Mouse (Mus musculus) limb, embryonic 10.5 days (tissue): ENCODE measurements at regions not wholly inside any gene's neighbourhood (a gene's known extent, or its start where the extent isn't known, plus 50 kb on each side); places are given as distances from the start of the nearest gene placed in this dataset.

Experiments used
- DNase-seq: peaks from one replicate; pipeline ENCODE4 v3.0.0-alpha.2; 2017; ENCODE audit warnings: low spot score
- H3K27ac ChIP-seq: fragments of 300-500 bp; sonication (generic); 2 replicates; pipeline ENCODE4 v1.5.1; 2016; ENCODE audit warnings: mild to moderate bottlenecking
- H3K27me3 ChIP-seq: fragments of 300-500 bp; sonication (generic); 2 replicates; pipeline ENCODE4 v1.6.1; 2016; ENCODE audit warnings: low read depth, mild to moderate bottlenecking; ENCODE audit not compliant: poor library complexity, severe bottlenecking
- H3K36me3 ChIP-seq: fragments of 300-500 bp; sonication (generic); 2 replicates; pipeline ENCODE4 v1.6.1; 2016; ENCODE audit warnings: mild to moderate bottlenecking, moderate library complexity
- H3K4me1 ChIP-seq: fragments of 300-500 bp; sonication (generic); 2 replicates; pipeline ENCODE4 v1.6.1; 2016
- H3K4me3 ChIP-seq: fragments of 300-500 bp; sonication (generic); 2 replicates; pipeline ENCODE4 v1.5.1; 2016; ENCODE audit warnings: mild to moderate bottlenecking, moderate library complexity
- H3K9me3 ChIP-seq: fragments of 300-500 bp; sonication (generic); replicated peaks from 2 replicates; pipeline ENCODE4 v1.6.1; 2016; ENCODE audit warnings: mild to moderate bottlenecking
- whole genome bisulfite sequencing: fragments of 180-500 bp; shearing (Covaris S2); methylation state at CpG from one replicate; pipeline ENCODE4 v1.1.7; 2016; 5-methylcytosine and 5-hydroxymethylcytosine counted together

DNA sequence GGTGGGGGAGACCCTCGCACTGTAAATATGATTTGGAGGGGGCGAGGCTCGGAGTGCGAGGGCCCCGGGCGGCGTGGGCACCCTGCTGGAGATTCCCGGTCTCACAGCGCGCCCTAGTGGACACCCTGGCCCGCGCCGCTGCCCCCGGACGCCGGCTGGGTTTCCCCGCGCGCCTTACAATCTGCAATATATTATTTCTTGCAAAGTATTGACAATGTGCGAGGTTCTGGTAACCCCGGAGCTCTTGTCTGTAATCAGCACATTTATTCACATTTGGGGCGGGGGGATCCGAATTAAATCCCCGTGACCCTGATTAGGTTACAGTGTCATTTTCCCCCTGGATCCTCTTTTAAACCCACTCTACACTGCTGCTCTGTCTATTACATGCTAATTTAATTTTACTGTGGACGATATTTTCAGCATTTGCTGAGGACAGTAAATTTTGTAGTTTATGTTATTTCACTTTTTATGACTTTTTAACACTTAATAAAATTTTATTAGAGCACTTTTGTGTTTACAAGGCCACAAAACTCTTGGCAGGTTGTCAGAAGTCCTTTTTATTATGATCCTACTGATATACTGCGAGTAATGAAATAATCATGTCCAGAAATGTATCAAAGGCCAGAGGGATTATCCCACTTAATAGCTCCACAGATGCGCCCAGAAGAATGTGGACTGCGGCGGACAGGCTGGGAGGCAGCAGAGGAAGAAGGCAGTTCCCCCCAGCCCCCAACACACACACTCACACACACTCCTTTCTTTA is 312.6 kb downstream of the Mtx2 start:
- Histone ChIP-seq H3K36me3 (no peaks in the 10 kb centered on the region), H3K4me1 (peaks cover 91% of the 10 kb centered on the region), H3K27me3 (peaks cover 66% of the 10 kb centered on the region), H3K9me3 (no peaks in the 10 kb centered on the region), H3K4me3 (peak overlapping the region; percentile 60), H3K27ac (peak overlapping the region; percentile 78)
- 2% methylated on average over 29 of the region's 29 CpGs for WGBS
- peak; percentile 90 for DNase-seq

DNA sequence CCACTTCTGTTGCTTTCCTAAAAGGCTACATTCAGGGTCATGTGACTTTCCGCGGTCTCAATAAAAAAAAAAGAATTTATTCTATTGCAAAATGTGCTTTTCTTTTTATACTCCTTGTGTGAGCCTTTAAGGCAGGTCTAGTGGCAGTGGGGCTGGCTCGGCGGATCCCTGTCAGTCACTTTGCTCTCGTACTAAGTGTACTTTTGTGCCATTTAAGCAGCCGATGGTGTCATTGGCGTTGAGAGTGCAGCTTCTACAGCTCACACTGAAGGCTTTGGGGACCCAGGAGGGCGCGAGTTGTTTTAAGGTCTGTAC is 313.1 kb downstream of the Mtx2 start:
- 22% methylated on average over 9 of the region's 9 CpGs for WGBS
- no peaks in the 10 kb centered on the region for H3K36me3 ChIP-seq

GRCm38 (mm10) chr2:75139544-75139943 is 313.9 kb downstream of the Mtx2 start:
- no peaks in the 10 kb centered on the region for H3K36me3 ChIP-seq
- WGBS, result 15% methylated on average over 2 of the region's 2 CpGs
- H3K4me3 ChIP-seq, result no peak overlapping the region
- no peak for DNase-seq
- no peaks in the 10 kb centered on the region for H3K9me3 ChIP-seq
- peaks cover 70% of the 10 kb centered on the region for H3K27me3 ChIP-seq
- H3K27ac ChIP-seq, result no peak overlapping the region
- peaks cover 83% of the 10 kb centered on the region for H3K4me1 ChIP-seq

More for the DNA sequence above, 313.1 kb downstream of the Mtx2 start:
- peaks cover 89% of the 10 kb centered on the region for H3K4me1 ChIP-seq
- no peaks in the 10 kb centered on the region for H3K9me3 ChIP-seq
- peak overlapping the region; percentile 60 for H3K4me3 ChIP-seq
- peaks cover 67% of the 10 kb centered on the region for H3K27me3 ChIP-seq
- DNase-seq, result no peak
- H3K27ac ChIP-seq, result peak overlapping the region; percentile 59; the same call in 1 of the 2 replicates

GRCm38 (mm10) chr2:75142675-75143074 is 317.1 kb downstream of the Mtx2 start:
- peaks cover 86% of the 10 kb centered on the region for H3K4me1 ChIP-seq
- H3K27ac ChIP-seq, result no peak overlapping the region
- no peaks in the 10 kb centered on the region for H3K36me3 ChIP-seq
- H3K27me3 ChIP-seq, result peaks cover 61% of the 10 kb centered on the region
- no peak overlapping the region for H3K4me3 ChIP-seq
- no peak for DNase-seq
- WGBS, result 25% methylated on average over 2 of the region's 2 CpGs
- no peaks in the 10 kb centered on the region for H3K9me3 ChIP-seq

DNA sequence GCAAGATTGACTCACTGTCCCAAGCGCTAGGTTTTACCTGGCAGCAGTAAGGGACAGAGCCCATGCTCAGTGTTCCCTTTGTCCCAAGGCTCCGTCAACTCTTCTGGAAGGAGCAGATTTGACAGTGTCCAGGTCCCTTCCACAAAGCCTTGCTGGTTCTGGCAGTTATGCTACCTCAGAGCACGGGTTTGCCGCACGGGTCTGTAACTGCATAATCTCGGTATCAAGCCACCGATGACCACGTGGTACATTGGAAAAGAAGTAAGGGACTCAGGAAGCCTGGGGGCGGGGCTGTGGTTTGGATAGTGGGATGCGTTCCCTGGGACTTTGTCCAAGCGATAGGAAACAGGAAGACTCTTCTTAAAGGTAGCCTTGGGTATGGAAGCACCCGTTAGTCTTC is 319.3 kb downstream of the Mtx2 start:
- Histone ChIP-seq H3K27ac (no peak overlapping the region), H3K4me1 (peaks cover 86% of the 10 kb centered on the region), H3K27me3 (peaks cover 55% of the 10 kb centered on the region), H3K9me3 (no peaks in the 10 kb centered on the region), H3K36me3 (no peaks in the 10 kb centered on the region), H3K4me3 (no peak overlapping the region)
- WGBS, result 85% methylated on average over 12 of the region's 12 CpGs
- DNase-seq, result no peak

GRCm38 (mm10) chr2:75146256-75146655 is 320.7 kb downstream of the Mtx2 start:
- H3K9me3 ChIP-seq, result no peaks in the 10 kb centered on the region
- H3K36me3 ChIP-seq, result no peaks in the 10 kb centered on the region
- DNase-seq, result peak; percentile 57
- WGBS, result 16% methylated on average over 6 of the region's 6 CpGs
- H3K4me3 ChIP-seq, result no peak overlapping the region
- H3K4me1 ChIP-seq, result peaks cover 85% of the 10 kb centered on the region
- H3K27me3 ChIP-seq, result peaks cover 41% of the 10 kb centered on the region
- H3K27ac ChIP-seq, result peak overlapping the region; percentile 71

DNA sequence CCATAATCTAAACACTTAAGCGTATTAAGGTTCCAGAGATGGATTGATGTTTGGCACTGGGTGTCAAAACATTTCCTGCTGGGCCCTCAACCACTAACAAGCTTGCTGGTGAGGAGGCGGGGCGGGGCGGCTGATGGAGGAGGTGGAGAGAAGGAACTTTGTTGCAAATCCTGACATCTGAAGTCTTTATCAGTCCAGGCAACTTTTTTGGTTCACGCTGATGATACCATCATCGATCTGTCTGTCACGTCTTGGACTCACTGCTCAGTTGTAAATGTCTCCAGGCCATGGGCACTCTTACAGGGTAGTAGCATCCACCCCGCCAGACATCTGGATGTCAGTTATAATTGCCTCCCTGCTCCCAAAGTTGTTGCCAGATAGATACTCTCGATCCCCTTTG is 321.8 kb downstream of the Mtx2 start:
- 17% methylated on average over 9 of the region's 9 CpGs for WGBS
- Histone ChIP-seq H3K27me3 (peaks cover 30% of the 10 kb centered on the region; the same call in 1 of the 2 replicates), H3K27ac (peak overlapping the region; percentile 76), H3K4me3 (peak overlapping the region; percentile 25), H3K36me3 (no peaks in the 10 kb centered on the region), H3K4me1 (peaks cover 87% of the 10 kb centered on the region), H3K9me3 (no peaks in the 10 kb centered on the region)
- peak; percentile 62 for DNase-seq

GRCm38 (mm10) chr2:75147967-75148366 is 322.4 kb downstream of the Mtx2 start:
- peak overlapping the region; percentile 25 for H3K4me3 ChIP-seq
- H3K4me1 ChIP-seq, result peaks cover 85% of the 10 kb centered on the region
- no peaks in the 10 kb centered on the region for H3K9me3 ChIP-seq
- no peaks in the 10 kb centered on the region for H3K36me3 ChIP-seq
- H3K27ac ChIP-seq, result peak overlapping the region; percentile 76
- WGBS, result 8% methylated on average over 8 of the region's 8 CpGs
- peaks cover 24% of the 10 kb centered on the region; the same call in 1 of the 2 replicates for H3K27me3 ChIP-seq
- peak; percentile 51 for DNase-seq

DNA sequence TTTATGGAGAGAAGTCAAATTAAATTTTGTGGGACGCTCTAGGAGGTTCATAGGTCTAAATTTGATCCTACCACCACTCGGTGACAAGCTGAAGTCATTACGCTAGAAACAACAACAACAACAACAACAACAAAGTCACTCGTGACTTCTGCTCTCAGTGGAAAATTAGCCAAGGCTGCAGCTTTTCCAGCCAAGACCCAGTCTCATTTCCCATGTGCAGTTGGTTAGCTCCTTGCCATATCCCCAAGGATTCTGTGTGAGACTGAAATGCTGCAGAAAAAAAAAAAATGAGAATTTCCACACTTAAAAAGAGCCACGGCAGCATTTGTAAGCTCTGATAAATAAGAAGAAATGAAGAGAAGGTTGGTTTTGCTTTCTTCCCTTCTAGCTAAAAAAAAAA is 323.4 kb downstream of the Mtx2 start:
- H3K4me1 ChIP-seq, result peaks cover 79% of the 10 kb centered on the region
- peak overlapping the region; percentile 76 for H3K27ac ChIP-seq
- no peaks in the 10 kb centered on the region for H3K36me3 ChIP-seq
- no peak overlapping the region for H3K4me3 ChIP-seq
- H3K27me3 ChIP-seq, result peaks cover 14% of the 10 kb centered on the region; the same call in 1 of the 2 replicates
- WGBS, result 54% methylated on average over 5 of the region's 5 CpGs
- DNase-seq, result peak; percentile 34
- no peaks in the 10 kb centered on the region for H3K9me3 ChIP-seq

- WGBS, result 30% methylated on average over 12 of the region's 12 CpGs
- Histone ChIP-seq H3K27me3 (peaks cover 8% of the 10 kb centered on the region; the same call in 1 of the 2 replicates), H3K4me1 (peaks cover 80% of the 10 kb centered on the region), H3K36me3 (no peaks in the 10 kb centered on the region), H3K9me3 (no peaks in the 10 kb centered on the region), H3K4me3 (peak overlapping the region; percentile 39), H3K27ac (peak overlapping the region; percentile 83)
- DNase-seq, result peak; percentile 46
Observed at GRCm38 (mm10) chr2:75149562-75149961, 324.0 kb downstream of the Mtx2 start.

DNA sequence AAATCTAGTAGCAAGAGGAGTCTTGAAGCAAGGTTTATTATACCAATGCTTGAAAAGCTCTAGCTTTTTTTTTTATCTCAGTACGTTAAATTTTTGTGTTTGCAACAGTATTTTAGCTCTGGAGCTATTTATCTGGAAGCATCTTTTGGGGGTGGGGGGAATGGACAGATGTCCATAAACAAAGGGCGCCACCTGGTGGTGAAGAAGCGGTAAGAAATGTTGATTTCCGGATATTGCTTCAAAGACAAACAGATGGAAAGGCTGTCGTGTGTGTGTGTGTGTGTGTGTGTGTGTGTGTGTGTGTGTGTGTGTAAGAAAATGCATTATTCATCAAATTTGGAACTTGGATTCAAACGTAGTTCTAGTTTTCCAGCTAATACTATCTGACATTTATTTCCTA is 325.4 kb downstream of the Mtx2 start:
- WGBS, result 2% methylated on average over 6 of the region's 6 CpGs
- no peaks in the 10 kb centered on the region for H3K36me3 ChIP-seq
- no peaks in the 10 kb centered on the region; the same call in 1 of the 2 replicates for H3K27me3 ChIP-seq
- no peaks in the 10 kb centered on the region for H3K9me3 ChIP-seq
- no peak overlapping the region for H3K4me3 ChIP-seq
- DNase-seq, result peak; percentile 83
- H3K27ac ChIP-seq, result no peak overlapping the region; the same call in 1 of the 2 replicates
- peaks cover 74% of the 10 kb centered on the region for H3K4me1 ChIP-seq

DNA sequence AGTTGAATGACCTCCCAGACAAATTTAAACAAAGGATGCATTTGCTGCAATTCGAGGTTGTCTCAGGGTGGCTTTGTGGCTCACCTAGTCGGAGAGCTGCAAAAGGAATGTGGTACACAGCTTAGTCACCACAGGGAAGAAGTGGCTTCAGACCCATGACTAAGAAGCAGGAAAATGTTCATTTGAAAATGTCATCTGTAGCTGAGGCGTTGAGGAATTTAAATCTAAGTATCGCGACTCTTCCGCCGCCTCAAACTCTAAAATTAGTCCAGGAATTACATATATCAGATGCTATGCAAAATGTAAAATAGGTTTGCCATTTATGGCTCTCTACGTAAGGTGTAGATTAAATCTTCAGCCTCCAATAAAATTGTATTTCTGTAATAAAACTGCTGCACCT is 325.9 kb downstream of the Mtx2 start:
- Histone ChIP-seq H3K27me3 (no peaks in the 10 kb centered on the region; the same call in 1 of the 2 replicates), H3K36me3 (no peaks in the 10 kb centered on the region), H3K9me3 (no peaks in the 10 kb centered on the region), H3K4me1 (peaks cover 69% of the 10 kb centered on the region), H3K27ac (no peak overlapping the region), H3K4me3 (no peak overlapping the region)
- DNase-seq, result peak; percentile 28
- WGBS, result 86% methylated on average over 8 of the region's 8 CpGs

DNA sequence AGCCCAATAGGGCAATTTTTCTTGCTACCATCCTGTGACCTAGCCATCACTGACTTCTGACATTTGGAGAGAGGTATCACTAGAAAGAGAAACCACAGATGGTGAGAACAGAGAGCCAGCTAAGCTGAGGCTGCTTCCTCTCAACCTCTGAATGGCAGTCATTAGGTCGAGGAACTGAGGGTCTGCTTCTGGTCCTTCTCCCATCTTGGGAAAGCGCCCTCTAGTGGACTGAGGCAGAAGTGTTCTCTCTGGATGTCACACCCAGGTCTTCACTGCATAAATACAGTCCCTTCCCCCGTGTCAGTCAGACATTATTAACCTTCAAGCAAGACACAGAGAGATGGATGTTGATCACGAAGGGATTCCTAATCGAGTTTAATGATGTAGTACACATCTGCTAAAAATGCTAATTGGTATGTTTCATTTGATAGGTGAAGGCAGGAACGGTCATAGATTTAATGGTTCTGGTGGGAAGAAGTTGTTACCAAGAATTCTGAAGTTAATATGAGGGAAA is 326.9 kb downstream of the Mtx2 start:
- H3K9me3 ChIP-seq, result no peaks in the 10 kb centered on the region
- peak; percentile 82 for DNase-seq
- no peak overlapping the region for H3K4me3 ChIP-seq
- no peaks in the 10 kb centered on the region for H3K27me3 ChIP-seq
- WGBS, result 31% methylated on average over 6 of the region's 6 CpGs
- H3K36me3 ChIP-seq, result no peaks in the 10 kb centered on the region
- no peak overlapping the region for H3K27ac ChIP-seq
- peaks cover 59% of the 10 kb centered on the region for H3K4me1 ChIP-seq
